Comparison of ENCODE assay signal across 8 mouse cellular contexts in genomic region chr17:34205021-34205745, GRCm38 (mm10). TPM values are rescaled to one million over a fixed set of nuclear protein-coding genes. Genes with fewer than 3 reads are reported as not detected.
DNase-seq lines count a peak whose midpoint lies in the region; ATAC-seq and TF ChIP-seq lines count a peak whose summit lies in the region.

No protein-coding gene starts in this region.

- 2% methylated on average over 18 of the region's 18 CpGs for WGBS in bone marrow, adult 2 months
- 25% methylated on average over 18 of the region's 18 CpGs for WGBS in intestine, postnatal 0 days

- H3K4me2 ChIP-seq in intestine, postnatal 0 days (replicated peaks; ENCODE audit: low read depth): peak overlapping the region; percentile 74

- no peaks in the 10 kb centered on the region for H3K27me3 ChIP-seq in intestine, postnatal 0 days (replicated peaks; ENCODE audit: control insufficient read depth, insufficient read depth, low read length)

- TF ChIP-seq CTCF in left cerebral cortex, adult 2 months (IDR thresholded peaks at IDR 0.05): no peak
- peak; percentile 15; the same call in 1 of the 2 replicates for TF ChIP-seq CTCF in bone marrow, adult 2 months (IDR thresholded peaks at IDR 0.05; ENCODE audit: control insufficient read depth, insufficient read depth, low read length)
- no peak for TF ChIP-seq CTCF in intestine, postnatal 0 days (IDR thresholded peaks at IDR 0.05; ENCODE audit: low read depth)

- H3K4me3 ChIP-seq in left cerebral cortex, adult 2 months: peak overlapping the region; percentile 77
- H3K4me3 ChIP-seq in bone marrow, adult 2 months (replicated peaks; ENCODE audit: control insufficient read depth, low read depth, low read length): peak overlapping the region; percentile 91
- H3K4me3 ChIP-seq in intestine, postnatal 0 days (ENCODE audit: low read depth, low read length): peak overlapping the region; percentile 66

- no peak overlapping the region for H3K27ac ChIP-seq in left cerebral cortex, adult 2 months
- peak overlapping the region; percentile 92 for H3K27ac ChIP-seq in bone marrow, adult 2 months (ENCODE audit: control insufficient read depth, insufficient read depth, low read depth, low read length, poor library complexity)
- no peak overlapping the region for H3K27ac ChIP-seq in intestine, postnatal 0 days (ENCODE audit: low read depth, low read length)

- no peaks in the 10 kb centered on the region for H3K9me3 ChIP-seq in intestine, postnatal 0 days (ENCODE audit: control insufficient read depth)

- ATAC-seq in intestine, postnatal 0 days: peak; percentile 14
- ATAC-seq in megakaryocyte-erythroid progenitor cell, adult 5-6 weeks (replicated peaks; ENCODE audit: low FRiP score, low TSS enrichment, poor library complexity, severe bottlenecking): peak; percentile 11; the same call in 1 of the 2 replicates
- no peak for ATAC-seq in monocyte, adult 5-6 weeks (replicated peaks; ENCODE audit: insufficient number of reproducible peaks, low FRiP score, low TSS enrichment, poor library complexity, severe bottlenecking)

- DNase-seq in left cerebral cortex, adult 2 months (ENCODE audit: extremely low spot score in 1 of 2, low spot score in 2 of 2): no peak
- DNase-seq in left cerebral cortex, postnatal 4 days: no peak
- peak; percentile 51 to 53 for DNase-seq in gastrocnemius, postnatal 36 days
- DNase-seq in right cerebral cortex, postnatal 4 days: no peak

- H3K9ac ChIP-seq in intestine, postnatal 0 days (ENCODE audit: low read depth, low read length): peak overlapping the region; percentile 53

- H3K36me3 ChIP-seq in intestine, postnatal 0 days (ENCODE audit: control insufficient read depth, insufficient read depth): no peaks in the 10 kb centered on the region

- intact Hi-C loops in left cerebral cortex, adult 2 months (cut with DNase I): no loop called here
- intact Hi-C loops in left cerebral cortex, postnatal 4 days (cut with DNase I): no loop called here
- intact Hi-C loops in gastrocnemius, postnatal 36 days (cut with DNase I): loop anchor here (2.0 kb wide), 1 partner anchor 34 kb away; no protein-coding TSS in a partner anchor

- peak; percentile 36; the same call in 1 of the 2 replicates for TF ChIP-seq POLR2A in bone marrow, adult 2 months (IDR thresholded peaks at IDR 0.05; ENCODE audit: borderline replicate concordance, control insufficient read depth, low read depth, low read length)

- peaks cover 7% of the 10 kb centered on the region; the same call in 1 of the 2 replicates for H3K4me1 ChIP-seq in bone marrow, adult 2 months (ENCODE audit: control insufficient read depth, insufficient read depth, low read length)
- H3K4me1 ChIP-seq in intestine, postnatal 0 days (replicated peaks; ENCODE audit: control insufficient read depth, insufficient read depth, low read length): no peaks in the 10 kb centered on the region

RNA-seq across cellular contexts. Expression of gene Tap2, which starts 1.9 kb away (rescaled TPM):
- 1 to 10 TPM; 7.0 to 7.8 TPM for total RNA-seq in left cerebral cortex, adult 2 months (2021)
- 1 to 10 TPM; 3.1 to 3.5 TPM for total RNA-seq in left cerebral cortex, postnatal 4 days (2021)
- polyA plus RNA-seq in bone marrow, adult 2 months (2011; ENCODE audit: insufficient read depth, insufficient read length, low replicate concordance, missing spikeins): 50.7 and 54.8 TPM in 2 replicates
- 1 to 10 TPM; 4.9 to 6.1 TPM for total RNA-seq in gastrocnemius, postnatal 36 days (2021)
- polyA plus RNA-seq in intestine, postnatal 0 days (2015; fragmentation: Nextera tagmentation; extraction: Ambion mirVana): 11.2 and 13.0 TPM in 2 replicates
- total RNA-seq in megakaryocyte-erythroid progenitor cell, adult 5-6 weeks (2014; fragmentation: Nextera tagmentation): 25.8 and 90.1 TPM in 2 replicates
- total RNA-seq in megakaryocyte-erythroid progenitor cell, adult 5-6 weeks (2017): 49.7 and 50.5 TPM in 2 replicates
- 87.6 to 119 TPM (median 96.6 TPM) in 3 replicates for total RNA-seq in monocyte, adult 5-6 weeks (2017)

RNA-seq across cellular contexts. Expression of gene Psmb8, which starts 7.7 kb away (rescaled TPM):
- 1 to 10 TPM; 2.0 to 3.2 TPM for total RNA-seq in left cerebral cortex, adult 2 months (2021)
- 1 to 10 TPM; 1.3 to 1.9 TPM for total RNA-seq in left cerebral cortex, postnatal 4 days (2021)
- 35.3 and 68.8 TPM in 2 replicates for polyA plus RNA-seq in bone marrow, adult 2 months (2011; ENCODE audit: insufficient read depth, insufficient read length, low replicate concordance, missing spikeins)
- total RNA-seq in gastrocnemius, postnatal 36 days (2021): 1 to 10 TPM; 3.1 to 3.5 TPM
- 82.4 and 86.4 TPM in 2 replicates for polyA plus RNA-seq in intestine, postnatal 0 days (2015; fragmentation: Nextera tagmentation; extraction: Ambion mirVana)
- total RNA-seq in megakaryocyte-erythroid progenitor cell, adult 5-6 weeks (2014; fragmentation: Nextera tagmentation): 50.4 and 71.2 TPM in 2 replicates
- total RNA-seq in megakaryocyte-erythroid progenitor cell, adult 5-6 weeks (2017): 103 and 243 TPM in 2 replicates
- total RNA-seq in monocyte, adult 5-6 weeks (2017): 387 to 472 TPM (median 466 TPM) in 3 replicates

RNA-seq across cellular contexts. Expression of gene Psmb9, which starts 17.6 kb away (rescaled TPM):
- 1 to 10 TPM; 1.1 to 2.0 TPM for total RNA-seq in left cerebral cortex, adult 2 months (2021)
- total RNA-seq in left cerebral cortex, postnatal 4 days (2021): 1 to 10 TPM in 1 of 2 experiments, under 1 TPM in 1; 0.77 to 1.1 TPM
- 111 and 156 TPM in 2 replicates for polyA plus RNA-seq in bone marrow, adult 2 months (2011; ENCODE audit: insufficient read depth, insufficient read length, low replicate concordance, missing spikeins)
- total RNA-seq in gastrocnemius, postnatal 36 days (2021): 1 to 10 TPM; 1.0 to 1.9 TPM
- 36.8 and 37.7 TPM in 2 replicates for polyA plus RNA-seq in intestine, postnatal 0 days (2015; fragmentation: Nextera tagmentation; extraction: Ambion mirVana)
- 55.1 and 57.5 TPM in 2 replicates for total RNA-seq in megakaryocyte-erythroid progenitor cell, adult 5-6 weeks (2014; fragmentation: Nextera tagmentation)
- 56.2 and 95.8 TPM in 2 replicates for total RNA-seq in megakaryocyte-erythroid progenitor cell, adult 5-6 weeks (2017)
- total RNA-seq in monocyte, adult 5-6 weeks (2017): 119 to 198 TPM (median 134 TPM) in 3 replicates

RNA-seq across cellular contexts. Expression of gene Tap1, which starts 17.8 kb away (rescaled TPM):
- total RNA-seq in left cerebral cortex, adult 2 months (2021): 1 to 10 TPM; 2.1 to 3.4 TPM
- total RNA-seq in left cerebral cortex, postnatal 4 days (2021): 1 to 10 TPM; 2.2 to 3.6 TPM
- polyA plus RNA-seq in bone marrow, adult 2 months (2011; ENCODE audit: insufficient read depth, insufficient read length, low replicate concordance, missing spikeins): 34.1 and 55.9 TPM in 2 replicates
- total RNA-seq in gastrocnemius, postnatal 36 days (2021): 1 to 10 TPM; 1.6 to 1.8 TPM
- 14.1 and 15.0 TPM in 2 replicates for polyA plus RNA-seq in intestine, postnatal 0 days (2015; fragmentation: Nextera tagmentation; extraction: Ambion mirVana)
- total RNA-seq in megakaryocyte-erythroid progenitor cell, adult 5-6 weeks (2014; fragmentation: Nextera tagmentation): 43.7 and 55.5 TPM in 2 replicates
- 58.0 and 76.1 TPM in 2 replicates for total RNA-seq in megakaryocyte-erythroid progenitor cell, adult 5-6 weeks (2017)
- total RNA-seq in monocyte, adult 5-6 weeks (2017): 145 to 195 TPM (median 175 TPM) in 3 replicates

RNA-seq across cellular contexts. Expression of gene H2-Ob, which starts 33.5 kb away (rescaled TPM):
- total RNA-seq in left cerebral cortex, adult 2 months (2021): under 1 TPM; 0.16 to 0.18 TPM
- total RNA-seq in left cerebral cortex, postnatal 4 days (2021): not detected
- 30.9 and 72.2 TPM in 2 replicates for polyA plus RNA-seq in bone marrow, adult 2 months (2011; ENCODE audit: insufficient read depth, insufficient read length, low replicate concordance, missing spikeins)
- total RNA-seq in gastrocnemius, postnatal 36 days (2021): under 1 TPM in 1 of 2 experiments, not detected in 1; 0.27 TPM
- 0.17 and 0.30 TPM in 2 replicates for polyA plus RNA-seq in intestine, postnatal 0 days (2015; fragmentation: Nextera tagmentation; extraction: Ambion mirVana)
- 8.7 and 32.0 TPM in 2 replicates for total RNA-seq in megakaryocyte-erythroid progenitor cell, adult 5-6 weeks (2014; fragmentation: Nextera tagmentation)
- total RNA-seq in megakaryocyte-erythroid progenitor cell, adult 5-6 weeks (2017): 7.8 and 10.4 TPM in 2 replicates
- 59.1 to 84.6 TPM (median 63.2 TPM) in 3 replicates for total RNA-seq in monocyte, adult 5-6 weeks (2017)

Comparison
In these comparisons a context has a peak if more than half of its experiments do, and no peak if none do; other contexts are left out.
1. DNase-seq: peak in gastrocnemius, postnatal 36 days (2 of 2); none in left cerebral cortex, adult 2 months (0 of 2), left cerebral cortex, postnatal 4 days (single experiment) and right cerebral cortex, postnatal 4 days (single experiment).
2. RNA of gene Psmb8, which starts 7.7 kb away (total RNA-seq): 387 to 472 TPM in monocyte, adult 5-6 weeks and 50.4 to 243 TPM in megakaryocyte-erythroid progenitor cell, adult 5-6 weeks; 3.1 to 3.5 TPM in gastrocnemius, postnatal 36 days, 2.0 to 3.2 TPM in left cerebral cortex, adult 2 months and 1.3 to 1.9 TPM in left cerebral cortex, postnatal 4 days; every median in the first group is over 10 times any median in the second.
3. RNA of gene Psmb9, which starts 17.6 kb away (total RNA-seq): 119 to 198 TPM in monocyte, adult 5-6 weeks and 55.1 to 95.8 TPM in megakaryocyte-erythroid progenitor cell, adult 5-6 weeks; 1.1 to 2.0 TPM in left cerebral cortex, adult 2 months, 1.0 to 1.9 TPM in gastrocnemius, postnatal 36 days and 0.77 to 1.1 TPM in left cerebral cortex, postnatal 4 days; every median in the first group is over 10 times any median in the second.
4. Peak in every context shown above with its lines, with median percentiles within 50 percentile points of each other: H3K4me3 ChIP-seq.